Mouse (Mus musculus) c-Kit-positive CD71-positive TER-119-positive erythroid progenitor cells, embryonic 14.5 days (primary cell): ENCODE data around the gene Gal3st2c.
"Not testable (repeated sequence)": the region's sequence is repeated elsewhere in the genome, so short reads cannot be mapped to it uniquely, and the experiment has no call there.

Experiments used
- DNase-seq: peaks from one replicate; pipeline ENCODE4 v3.0.0-alpha.2; 2013; ENCODE audit warnings: low spot score

Gal3st2c gene

DNA sequence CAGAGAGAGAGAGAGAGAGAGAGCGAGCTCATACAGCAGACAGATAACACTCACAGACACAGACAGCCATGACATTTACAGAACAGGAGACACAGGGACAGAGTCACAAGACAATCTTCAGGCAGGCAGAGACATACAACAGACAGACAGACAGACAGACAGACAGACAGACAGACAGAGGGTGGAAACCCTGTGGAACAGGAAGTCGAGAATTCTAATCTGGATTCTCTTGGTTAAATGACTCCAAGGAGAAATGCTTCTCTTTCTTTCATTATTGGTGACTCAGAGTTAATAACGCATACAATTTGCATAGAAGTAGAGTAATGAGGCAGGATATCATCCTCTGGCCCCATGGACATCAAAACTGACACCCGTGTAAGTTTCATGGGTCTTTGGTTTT, 56.2 kb downstream of the Gal3st2c start:
- no peak for DNase-seq

GRCm38 (mm10) chr1:94051104-94051503, 60.8 kb downstream of the Gal3st2c start:
- no peak for DNase-seq

- DNase-seq = no peak
Measured at GRCm38 (mm10) chr1:94052373-94052772, 62.1 kb downstream of the Gal3st2c start, which contains the start of gene Pdcd1. Gene Pdcd1, minus strand, starts transcription at chr1:94052553.

DNA sequence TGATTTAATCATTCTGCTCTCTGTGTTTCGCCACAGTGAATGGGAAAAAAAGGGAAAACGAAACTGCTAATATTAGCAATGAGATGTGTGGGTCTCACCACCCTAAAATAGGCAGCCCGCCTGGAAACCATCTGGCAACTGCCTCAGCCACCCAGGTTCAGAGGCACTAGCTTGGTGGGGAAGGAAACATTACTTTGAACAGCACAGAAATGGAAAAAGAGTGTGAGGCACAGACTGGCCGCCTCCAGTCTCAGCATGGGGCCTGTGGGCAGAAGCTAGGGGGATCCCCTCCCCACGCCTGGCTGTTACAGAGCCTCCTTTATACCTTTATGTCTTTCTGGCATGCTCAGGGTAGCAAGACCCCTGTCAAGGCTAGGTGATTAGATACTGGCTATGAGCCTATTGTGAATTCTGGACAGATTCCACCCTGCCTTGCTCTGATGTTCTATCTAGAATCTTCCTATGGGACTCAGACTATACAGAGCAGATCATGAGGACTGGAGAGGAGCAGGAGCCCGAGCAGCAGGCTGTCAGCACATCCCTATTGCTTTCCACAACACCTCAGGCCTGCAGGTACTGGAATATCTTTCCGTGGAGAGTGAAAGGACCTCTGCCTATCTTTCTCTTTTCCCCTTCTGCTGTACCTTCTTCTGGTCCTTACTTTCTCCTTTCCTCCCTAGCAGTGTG, 63.4 kb downstream of the Gal3st2c start:
- no peak for DNase-seq

GRCm38 (mm10) chr1:94054481-94054880, 64.2 kb downstream of the Gal3st2c start:
- no peak for DNase-seq

DNA sequence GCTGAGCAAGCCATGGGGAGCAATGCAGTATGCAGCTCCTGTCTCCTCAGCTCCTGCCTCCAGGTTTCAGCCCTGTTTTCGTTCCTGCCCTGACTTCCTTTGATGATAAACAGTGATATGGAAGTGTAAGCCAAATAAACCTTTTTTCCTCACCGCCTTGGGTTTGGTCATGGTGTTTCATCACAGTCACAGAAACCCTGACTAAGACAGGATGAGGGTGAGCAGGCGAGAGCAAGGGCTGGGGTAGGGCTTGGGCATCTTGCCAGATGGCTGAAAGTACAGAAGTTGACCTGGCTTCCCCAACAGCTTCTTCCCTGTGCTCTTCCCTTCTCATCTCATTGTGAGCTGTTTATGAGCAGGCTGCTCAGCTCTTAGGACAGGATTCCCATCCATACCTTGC, 65.7 kb downstream of the Gal3st2c start:
- no peak for DNase-seq

GRCm38 (mm10) chr1:94057401-94057800, 67.1 kb downstream of the Gal3st2c start:
- DNase-seq = no peak

- not testable (repeated sequence) for DNase-seq
Measured at GRCm38 (mm10) chr1:94058281-94058680, 68.0 kb downstream of the Gal3st2c start.
